Comparison of ENCODE assay signal across 27 mouse cellular contexts in genomic region chr4:43931877-43932276, GRCm38 (mm10). TPM values are rescaled to one million over a fixed set of nuclear protein-coding genes. Genes with fewer than 3 reads are reported as not detected.
A peak's percentile ranks its signal among the peaks of the same experiment; 100 is the strongest.
DNase-seq lines count a peak whose midpoint lies in the region; ATAC-seq and TF ChIP-seq lines count a peak whose summit lies in the region.
"Had no signal": no experiment of that assay in that cellular context is flagged by ENCODE, and none has a peak within 500 bp of the region (broad histone marks: within the 10 kb centered on the region; RNA-seq: fewer than 3 reads in every experiment).

No protein-coding gene starts in this region.

- H3K27me3 ChIP-seq in heart, embryonic 14.5 days (ENCODE audit: control insufficient read depth, insufficient read depth, low read length), result no peaks in the 10 kb centered on the region
- peaks cover 10% of the 10 kb centered on the region for H3K27me3 ChIP-seq in megakaryocyte, embryonic 14.5 days (replicated peaks)
- H3K27me3 ChIP-seq in hindbrain, embryonic 14.5 days (ENCODE audit: control insufficient read depth, insufficient read depth, low read length), result no peaks in the 10 kb centered on the region
- H3K27me3 ChIP-seq: embryonic facial prominence, embryonic 15.5 days; limb, embryonic 12.5 days; midbrain, embryonic 15.5 days; neural tube, embryonic 12.5 days had no signal

- 0 out of 2 replicates have a peak, but pooled peaks have one; percentile 32 for ATAC-seq in heart, embryonic 14.5 days (ENCODE audit: insufficient number of reproducible peaks, insufficient read depth, low FRiP score, low read depth)
- no peak for ATAC-seq in hindbrain, embryonic 14.5 days (ENCODE audit: low FRiP score)
- ATAC-seq: forebrain, embryonic 14.5 days; hindbrain, postnatal 0 days; intestine, embryonic 16.5 days; midbrain, embryonic 15.5 days had no signal

- H3K9ac ChIP-seq in heart, embryonic 14.5 days (ENCODE audit: low read length), result no peak overlapping the region
- no peak overlapping the region for H3K9ac ChIP-seq in hindbrain, embryonic 14.5 days
- H3K9ac ChIP-seq: embryonic facial prominence, embryonic 15.5 days; limb, embryonic 12.5 days; midbrain, embryonic 15.5 days; neural tube, embryonic 12.5 days had no signal

- no peak for DNase-seq in heart, adult 18-20 months
- peak; percentile 57 for DNase-seq in 416B (ENCODE audit: low read depth)
- DNase-seq in cerebellum, adult 8-10 months, result no peak
- DNase-seq in hindbrain, embryonic 14.5 days (ENCODE audit: low spot score), result no peak
- DNase-seq: cerebellum, adult 11-12 months; gastrocnemius, adult 2 months; kidney, postnatal 25 days; lung, adult 18-20 months; lung, postnatal 14 days; right cerebral cortex, postnatal 14 days; thymus, postnatal 14 days had no signal

- 36% methylated on average over 4 of the region's 4 CpGs for WGBS in heart, embryonic 14.5 days
- 20% methylated on average over 4 of the region's 4 CpGs for WGBS in bone marrow, adult 2 months
- WGBS in hindbrain, embryonic 14.5 days, result 92% methylated on average over 4 of the region's 4 CpGs

- TF ChIP-seq CTCF in bone marrow, adult 2 months (IDR thresholded peaks at IDR 0.05; ENCODE audit: control insufficient read depth, insufficient read depth, low read length), result no peak

- no peaks in the 10 kb centered on the region; the same call in 1 of the 2 replicates for H3K9me3 ChIP-seq in heart, embryonic 14.5 days (ENCODE audit: control insufficient read depth, low read length)
- H3K9me3 ChIP-seq in megakaryocyte, embryonic 14.5 days, result no peaks in the 10 kb centered on the region
- H3K9me3 ChIP-seq in hindbrain, embryonic 14.5 days (ENCODE audit: control insufficient read depth, low read length), result no peaks in the 10 kb centered on the region
- H3K9me3 ChIP-seq: embryonic facial prominence, embryonic 15.5 days; hindbrain, embryonic 10.5 days; limb, embryonic 12.5 days; midbrain, embryonic 15.5 days; neural tube, embryonic 12.5 days had no signal

- TF ChIP-seq POLR2A in bone marrow, adult 2 months (IDR thresholded peaks at IDR 0.05; ENCODE audit: borderline replicate concordance, control insufficient read depth, low read depth, low read length), result no peak

- no peak overlapping the region for H3K4me2 ChIP-seq in heart, embryonic 14.5 days (ENCODE audit: low read length)
- no peak overlapping the region for H3K4me2 ChIP-seq in hindbrain, embryonic 14.5 days (replicated peaks)
- H3K4me2 ChIP-seq: embryonic facial prominence, embryonic 15.5 days; limb, embryonic 12.5 days; midbrain, embryonic 15.5 days; neural tube, embryonic 12.5 days had no signal

- H3K27ac ChIP-seq in heart, embryonic 14.5 days (replicated peaks in 1 of 2; ENCODE audit: control insufficient read depth in 1 of 2, insufficient read depth in 1 of 2, low read depth in 2 of 2, low read length in 2 of 2), result no peak overlapping the region
- peak overlapping the region; percentile 50 for H3K27ac ChIP-seq in bone marrow, adult 2 months (ENCODE audit: control insufficient read depth, insufficient read depth, low read depth, low read length, poor library complexity)
- H3K27ac ChIP-seq in hindbrain, embryonic 14.5 days, result no peak overlapping the region
- H3K27ac ChIP-seq: embryonic facial prominence, embryonic 15.5 days; gastrocnemius, adult 2 months; hindbrain, embryonic 10.5 days; hindbrain, postnatal 0 days; limb, embryonic 12.5 days; midbrain, embryonic 15.5 days; neural tube, embryonic 12.5 days had no signal

- no peak overlapping the region for H3K4me3 ChIP-seq in heart, embryonic 14.5 days (ENCODE audit: control insufficient read depth in 1 of 2, insufficient read depth in 1 of 2, low read depth in 1 of 2, low read length in 2 of 2)
- no peak overlapping the region for H3K4me3 ChIP-seq in bone marrow, adult 2 months (replicated peaks; ENCODE audit: control insufficient read depth, low read depth, low read length)
- H3K4me3 ChIP-seq in megakaryocyte, embryonic 14.5 days (replicated peaks), result peak overlapping the region; percentile 54
- H3K4me3 ChIP-seq in hindbrain, embryonic 14.5 days (replicated peaks; ENCODE audit: low read length), result no peak overlapping the region
- H3K4me3 ChIP-seq: embryonic facial prominence, embryonic 15.5 days; gastrocnemius, adult 2 months; hindbrain, embryonic 10.5 days; limb, embryonic 12.5 days; midbrain, embryonic 15.5 days; neural tube, embryonic 12.5 days had no signal

- 0 out of 4 replicates have a peak, but pooled peaks cover 0 to 7% of the 10 kb centered on the region in 2 experiments for H3K4me1 ChIP-seq in heart, embryonic 14.5 days (ENCODE audit: control insufficient read depth in 2 of 2, insufficient read depth in 2 of 2, low read length in 2 of 2)
- H3K4me1 ChIP-seq in bone marrow, adult 2 months (ENCODE audit: control insufficient read depth, insufficient read depth, low read length), result peaks cover 7% of the 10 kb centered on the region; the same call in 1 of the 2 replicates
- peaks cover 25% of the 10 kb centered on the region for H3K4me1 ChIP-seq in megakaryocyte, embryonic 14.5 days
- no peaks in the 10 kb centered on the region for H3K4me1 ChIP-seq in hindbrain, embryonic 14.5 days (replicated peaks; ENCODE audit: control insufficient read depth, insufficient read depth, low read length)
- H3K4me1 ChIP-seq: embryonic facial prominence, embryonic 15.5 days; hindbrain, embryonic 10.5 days; limb, embryonic 12.5 days; midbrain, embryonic 15.5 days; neural tube, embryonic 12.5 days had no signal

- peaks cover 51% of the 10 kb centered on the region for H3K36me3 ChIP-seq in heart, embryonic 14.5 days (ENCODE audit: control insufficient read depth, insufficient read depth, low read length)
- H3K36me3 ChIP-seq in megakaryocyte, embryonic 14.5 days (replicated peaks; ENCODE audit: low read length), result no peaks in the 10 kb centered on the region
- H3K36me3 ChIP-seq in hindbrain, embryonic 14.5 days (replicated peaks; ENCODE audit: control insufficient read depth, insufficient read depth), result peaks cover 73% of the 10 kb centered on the region

RNA-seq across cellular contexts. Expression of gene Glipr2, which starts 25.3 kb away (rescaled TPM):
- polyA plus RNA-seq in heart, embryonic 14.5 days (2014; fragmentation: Nextera tagmentation; extraction: Ambion mirVana), result 53.1 and 55.4 TPM in 2 replicates
- 1 to 10 TPM; 3.3 to 4.4 TPM for total RNA-seq in heart, adult 18-20 months (2021)
- 20.8 and 49.7 TPM in 2 replicates for polyA plus RNA-seq in bone marrow, adult 2 months (2011; ENCODE audit: insufficient read depth, insufficient read length, low replicate concordance, missing spikeins)
- polyA plus RNA-seq in megakaryocyte, embryonic 14.5 days (2012; ENCODE audit: insufficient read depth, low replicate concordance), result 6.5 and 32.0 TPM in 2 replicates
- 41.4 and 43.3 TPM in 2 replicates for polyA plus RNA-seq in hindbrain, embryonic 14.5 days (2014; fragmentation: Nextera tagmentation; extraction: Ambion mirVana)

RNA-seq across cellular contexts. Expression of gene Ccin, which starts 51.4 kb away (rescaled TPM):
- not detected in 2 replicates for polyA plus RNA-seq in heart, embryonic 14.5 days (2014; fragmentation: Nextera tagmentation; extraction: Ambion mirVana)
- not detected for total RNA-seq in heart, adult 18-20 months (2021)
- polyA plus RNA-seq in bone marrow, adult 2 months (2011; ENCODE audit: insufficient read depth, insufficient read length, low replicate concordance, missing spikeins), result not detected in 2 replicates
- not detected in 2 replicates for polyA plus RNA-seq in megakaryocyte, embryonic 14.5 days (2012; ENCODE audit: insufficient read depth, low replicate concordance)
- 0.09 TPM in 1 of 2 replicates, not detected in the other for polyA plus RNA-seq in hindbrain, embryonic 14.5 days (2014; fragmentation: Nextera tagmentation; extraction: Ambion mirVana)
- total RNA-seq: gastrocnemius, adult 2 months; hindbrain, postnatal 0 days; layer of hippocampus, adult 8-10 months; left cerebral cortex, postnatal 14 days; megakaryocyte-erythroid progenitor cell, adult 5-6 weeks had no signal
- polyA plus RNA-seq: embryonic facial prominence, embryonic 15.5 days; forebrain, embryonic 14.5 days; heart, embryonic 16.5 days; hindbrain, embryonic 10.5 days; hindbrain, postnatal 0 days; intestine, embryonic 16.5 days; kidney, embryonic 14.5 days; limb, embryonic 12.5 days; midbrain, embryonic 15.5 days; neural tube, embryonic 12.5 days had no signal

RNA-seq across cellular contexts. Expression of gene Reck, which starts 56.5 kb away (rescaled TPM):
- polyA plus RNA-seq in heart, embryonic 14.5 days (2014; fragmentation: Nextera tagmentation; extraction: Ambion mirVana), result 10.1 and 11.6 TPM in 2 replicates
- 1 to 10 TPM; 4.3 to 5.1 TPM for total RNA-seq in heart, adult 18-20 months (2021)
- 1.1 and 2.9 TPM in 2 replicates for polyA plus RNA-seq in bone marrow, adult 2 months (2011; ENCODE audit: insufficient read depth, insufficient read length, low replicate concordance, missing spikeins)
- not detected in 2 replicates for polyA plus RNA-seq in megakaryocyte, embryonic 14.5 days (2012; ENCODE audit: insufficient read depth, low replicate concordance)
- polyA plus RNA-seq in hindbrain, embryonic 14.5 days (2014; fragmentation: Nextera tagmentation; extraction: Ambion mirVana), result 6.2 and 7.3 TPM in 2 replicates
